Mouse (Mus musculus) embryonic facial prominence, embryonic 15.5 days (tissue): Measurements from ENCODE around the gene Olfr609. TPM values are rescaled to one million over a fixed set of nuclear protein-coding genes. Genes with fewer than 3 reads are reported as not detected.
"Not testable (repeated sequence)": the region's sequence is repeated elsewhere in the genome, so short reads cannot be mapped to it uniquely, and the experiment has no call there.

Experiments used
- ATAC-seq: fragments of 200-750 bp; cut with Nextera tagmentation; 2 replicates; pipeline ENCODE4 v1.8.0; 2017; ENCODE audit warnings: low read depth, moderate TSS enrichment; ENCODE audit not compliant: insufficient number of reproducible peaks, low FRiP score, low TSS enrichment
- H3K27ac ChIP-seq: fragments of 300-500 bp; sonication (generic); replicated peaks from 2 replicates; pipeline ENCODE4 v1.5.1; 2015; ENCODE audit warnings: mild to moderate bottlenecking, inconsistent platforms
- H3K27me3 ChIP-seq: fragments of 300-500 bp; sonication (generic); 2 replicates; pipeline ENCODE4 v1.6.1; 2015; ENCODE audit warnings: inconsistent platforms
- H3K36me3 ChIP-seq: fragments of 300-500 bp; sonication (generic); 2 replicates; pipeline ENCODE4 v1.6.1; 2015; ENCODE audit warnings: mild to moderate bottlenecking, inconsistent platforms
- H3K4me1 ChIP-seq: fragments of 300-500 bp; sonication (generic); 2 replicates; pipeline ENCODE4 v1.6.1; 2015; ENCODE audit warnings: inconsistent platforms
- H3K4me2 ChIP-seq: fragments of 300-500 bp; sonication (generic); replicated peaks from 2 replicates; pipeline ENCODE4 v1.6.1; 2015; ENCODE audit warnings: mild to moderate bottlenecking, inconsistent platforms
- H3K4me3 ChIP-seq: fragments of 300-500 bp; sonication (generic); replicated peaks from 2 replicates; pipeline ENCODE4 v1.5.1; 2015; ENCODE audit warnings: mild to moderate bottlenecking, inconsistent platforms
- H3K9ac ChIP-seq: fragments of 300-500 bp; sonication (generic); 2 replicates; pipeline ENCODE4 v1.6.1; 2015; ENCODE audit warnings: inconsistent platforms
- H3K9me3 ChIP-seq: fragments of 300-500 bp; sonication (generic); replicated peaks from 2 replicates; pipeline ENCODE4 v1.6.1; 2016; ENCODE audit warnings: inconsistent platforms
- WGBS: fragments of 180-500 bp; shearing (Covaris S2); methylation state at CpG from one replicate; pipeline ENCODE4 v1.1.7; 2015; 5-methylcytosine and 5-hydroxymethylcytosine counted together
- polyA plus RNA-seq: library from polyadenylated mRNA; unstranded; fragments of >200 nt; fragmentation: Nextera tagmentation; extraction: Ambion mirVana; gene quantifications from 2 replicates; pipeline ENCODE4 v1.2.1, GENCODE M21; 2015

The Olfr609 gene
- polyA plus RNA-seq = not detected in 2 replicates

DNA sequence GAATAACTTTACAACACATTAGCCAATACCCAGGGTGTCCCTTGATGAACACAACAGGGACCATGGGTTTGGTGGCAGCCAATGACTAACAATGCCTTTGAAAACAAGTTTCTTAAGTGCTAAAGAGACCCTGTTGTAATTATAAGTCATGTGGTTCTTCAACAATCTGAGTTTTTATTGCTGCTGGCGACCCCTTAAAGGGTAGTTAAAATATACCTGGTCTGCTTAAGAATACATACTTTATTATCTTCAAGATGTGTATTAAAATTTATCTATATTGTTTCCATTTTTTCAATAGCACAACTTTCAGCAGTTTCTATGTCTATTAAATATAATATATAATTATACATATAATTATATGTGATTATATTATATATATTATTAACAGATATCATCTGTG lies at the start of gene Olfr609:
Olfr609 (minus strand) TSS at position 101 of the 400 bp plus-strand sequence.
- H3K27ac ChIP-seq = no peak within 1 kb of the TSS
- H3K36me3 ChIP-seq = no peaks in the 10 kb centered on the region
- H3K27me3 ChIP-seq = no peaks in the 10 kb centered on the region
- no peak within 1 kb of the TSS for H3K4me3 ChIP-seq
- H3K4me1 ChIP-seq = no peaks in the 10 kb centered on the region
- no peak within 1 kb of the TSS for H3K4me2 ChIP-seq
- H3K9me3 ChIP-seq = no peaks in the 10 kb centered on the region
- no peak for ATAC-seq
- no peak within 1 kb of the TSS for H3K9ac ChIP-seq
- WGBS = 49% methylated on average over 1 of the region's 1 CpGs

DNA sequence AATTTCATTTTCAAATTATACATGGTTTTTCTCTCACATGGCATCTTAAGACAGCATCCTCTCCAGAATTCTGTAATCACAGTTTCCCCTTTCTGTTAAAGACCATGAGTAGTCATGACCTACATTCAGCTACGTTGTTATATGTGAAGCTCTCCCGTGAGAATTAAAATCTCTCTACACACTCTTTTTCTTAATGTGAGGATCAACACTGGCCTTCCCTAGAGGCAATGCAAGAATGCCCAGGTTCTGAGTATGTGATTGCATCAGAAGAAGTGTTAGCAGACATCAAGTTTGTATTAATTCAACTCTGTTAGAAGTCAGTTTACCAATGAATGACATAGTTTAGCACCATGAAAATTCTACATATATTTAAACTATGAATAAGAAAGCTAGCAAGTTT lies 44.8 kb upstream of the Olfr609 start, which contains the start of gene Olfr612:
Olfr612 (minus strand) TSS at position 101 of the 400 bp plus-strand sequence.
- H3K4me2 ChIP-seq, H3K27me3 ChIP-seq, H3K27ac ChIP-seq, H3K9ac ChIP-seq, ATAC-seq, H3K4me3 ChIP-seq, H3K9me3 ChIP-seq, H3K4me1 ChIP-seq, H3K36me3 ChIP-seq: not testable (repeated sequence)
- WGBS = 76% methylated on average over 2 of the region's 2 CpGs

DNA sequence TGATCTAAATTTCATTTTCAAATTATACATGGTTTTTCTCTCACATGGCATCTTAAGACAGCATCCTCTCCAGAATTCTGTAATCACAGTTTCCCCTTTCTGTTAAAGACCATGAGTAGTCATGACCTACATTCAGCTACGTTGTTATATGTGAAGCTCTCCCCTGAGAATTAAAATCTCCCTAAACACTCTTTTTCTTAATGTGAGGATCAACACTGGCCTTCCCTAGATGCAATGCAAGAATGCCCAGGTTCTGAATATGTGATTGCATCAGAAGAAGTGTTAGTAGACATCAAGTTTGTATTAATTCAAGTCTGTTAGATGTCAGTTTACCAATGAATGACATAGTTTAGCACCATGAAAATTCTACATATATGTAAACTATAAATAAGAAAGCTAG lies 22.9 kb upstream of the Olfr609 start, which contains the start of gene Olfr611:
Olfr611 (minus strand) TSS at position 101 of the 400 bp plus-strand sequence.
- H3K27me3 ChIP-seq, H3K4me2 ChIP-seq, H3K9me3 ChIP-seq, H3K36me3 ChIP-seq, H3K9ac ChIP-seq, H3K4me1 ChIP-seq, H3K27ac ChIP-seq, ATAC-seq, H3K4me3 ChIP-seq: not testable (repeated sequence)
- WGBS = 78% methylated on average over 1 of the region's 1 CpGs

DNA sequence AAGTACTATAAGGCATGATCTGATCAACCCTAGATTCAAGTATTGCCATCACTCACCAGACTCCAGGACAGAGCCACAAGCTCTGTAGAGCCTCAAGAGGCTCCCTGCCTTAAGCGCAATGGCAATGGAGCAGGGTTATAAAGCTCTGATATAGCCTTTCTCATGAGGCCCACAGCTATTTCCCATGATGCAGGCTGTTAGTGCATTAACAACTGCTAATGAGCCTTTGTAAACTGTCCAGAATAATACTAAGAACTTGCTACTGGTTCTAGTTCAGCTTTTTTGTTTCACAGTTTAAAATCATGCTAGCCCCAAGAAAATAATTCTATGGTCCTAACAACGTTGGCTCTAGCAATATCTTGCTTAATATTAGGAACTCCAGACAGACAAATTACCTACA lies 14.2 kb upstream of the Olfr609 start, which contains the start of gene Olfr610:
Olfr610 (minus strand) TSS at position 101 of the 400 bp plus-strand sequence.
- H3K9me3 ChIP-seq = no peaks in the 10 kb centered on the region
- H3K9ac ChIP-seq = no peak within 1 kb of the TSS
- H3K4me2 ChIP-seq = no peak within 1 kb of the TSS
- H3K36me3 ChIP-seq = no peaks in the 10 kb centered on the region
- no peak for ATAC-seq
- WGBS = 86% methylated on average over 2 of the region's 2 CpGs
- no peaks in the 10 kb centered on the region for H3K4me1 ChIP-seq
- H3K27me3 ChIP-seq = no peaks in the 10 kb centered on the region
- no peak within 1 kb of the TSS for H3K27ac ChIP-seq
- H3K4me3 ChIP-seq = no peak within 1 kb of the TSS

DNA sequence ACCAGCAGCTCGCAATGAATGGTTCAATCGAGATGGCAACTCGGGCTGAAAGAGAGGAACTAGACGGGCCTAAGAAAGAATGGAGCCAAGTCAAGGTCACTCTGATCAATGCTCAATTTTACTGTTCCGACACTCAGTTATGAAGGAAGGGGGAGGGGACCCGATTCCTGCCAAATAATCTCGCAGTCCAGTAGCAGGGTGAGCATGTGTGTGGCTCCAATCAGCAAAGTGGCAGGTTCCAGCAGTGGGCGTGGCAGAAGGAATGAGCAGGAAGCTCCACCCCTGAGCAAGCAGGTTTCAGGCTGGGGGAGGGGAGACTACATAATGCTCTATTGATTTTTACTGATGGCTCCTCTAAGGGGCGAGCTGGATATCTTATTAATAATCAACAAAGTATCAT lies 20.8 kb downstream of the Olfr609 start:
- not testable (repeated sequence) for ATAC-seq, H3K9ac ChIP-seq, H3K27me3 ChIP-seq, H3K4me1 ChIP-seq, H3K9me3 ChIP-seq, H3K4me2 ChIP-seq, H3K4me3 ChIP-seq, H3K36me3 ChIP-seq, H3K27ac ChIP-seq
- WGBS = 86% methylated on average over 9 of the region's 9 CpGs

DNA sequence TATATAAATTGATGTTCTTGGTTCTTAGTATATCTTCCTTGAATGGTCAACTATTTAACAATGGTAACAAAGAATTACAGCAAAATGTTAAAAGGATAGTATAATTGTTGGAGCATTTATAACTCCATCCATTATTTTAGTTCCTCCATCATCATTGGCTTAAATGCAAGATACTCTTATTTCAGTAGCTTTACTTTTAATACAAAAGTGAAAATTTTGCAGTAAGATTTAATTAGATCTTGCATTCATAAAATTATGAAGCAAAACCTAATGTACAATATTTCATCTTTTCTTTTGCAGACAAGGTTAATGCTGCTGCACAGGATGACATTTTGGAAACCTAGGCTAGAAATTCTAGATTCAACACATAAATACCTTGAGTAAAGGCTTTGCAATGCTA lies 28.3 kb downstream of the Olfr609 start, which contains the start of gene Olfr608:
Olfr608 (plus strand) TSS at position 301 of the 400 bp plus-strand sequence.
- Histone ChIP-seq H3K9ac (no peak within 1 kb of the TSS), H3K27ac (no peak within 1 kb of the TSS), H3K36me3 (no peaks in the 10 kb centered on the region), H3K27me3 (no peaks in the 10 kb centered on the region), H3K9me3 (no peaks in the 10 kb centered on the region), H3K4me3 (no peak within 1 kb of the TSS), H3K4me2 (no peak within 1 kb of the TSS), H3K4me1 (no peaks in the 10 kb centered on the region)
- no peak for ATAC-seq

DNA sequence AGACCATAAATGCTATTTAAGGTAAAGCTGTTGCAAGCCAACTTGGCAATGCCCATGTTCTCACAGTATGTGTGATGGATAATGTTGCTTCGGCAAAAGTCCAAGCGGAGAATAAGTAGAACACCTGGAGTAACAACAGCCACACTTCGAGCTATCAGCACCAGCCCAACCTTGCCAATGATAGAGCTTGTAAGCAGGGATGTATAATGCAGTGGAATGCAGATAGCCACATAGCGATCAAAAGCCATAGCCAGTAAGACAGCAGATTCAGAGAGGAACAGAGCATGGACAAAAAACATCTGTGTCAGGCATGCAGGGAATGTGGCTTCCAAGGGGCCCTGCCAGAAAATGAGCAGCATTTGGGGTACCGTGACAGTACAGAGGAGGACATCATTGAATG lies 37.3 kb downstream of the Olfr609 start:
- H3K27me3 ChIP-seq = no peaks in the 10 kb centered on the region
- H3K36me3 ChIP-seq = no peaks in the 10 kb centered on the region
- H3K9me3 ChIP-seq = no peaks in the 10 kb centered on the region
- H3K4me2 ChIP-seq = no peak overlapping the region
- no peak for ATAC-seq
- no peak overlapping the region for H3K4me3 ChIP-seq
- 84% methylated on average over 5 of the region's 5 CpGs for WGBS
- H3K9ac ChIP-seq = no peak overlapping the region
- H3K27ac ChIP-seq = no peak overlapping the region
- no peaks in the 10 kb centered on the region for H3K4me1 ChIP-seq

DNA sequence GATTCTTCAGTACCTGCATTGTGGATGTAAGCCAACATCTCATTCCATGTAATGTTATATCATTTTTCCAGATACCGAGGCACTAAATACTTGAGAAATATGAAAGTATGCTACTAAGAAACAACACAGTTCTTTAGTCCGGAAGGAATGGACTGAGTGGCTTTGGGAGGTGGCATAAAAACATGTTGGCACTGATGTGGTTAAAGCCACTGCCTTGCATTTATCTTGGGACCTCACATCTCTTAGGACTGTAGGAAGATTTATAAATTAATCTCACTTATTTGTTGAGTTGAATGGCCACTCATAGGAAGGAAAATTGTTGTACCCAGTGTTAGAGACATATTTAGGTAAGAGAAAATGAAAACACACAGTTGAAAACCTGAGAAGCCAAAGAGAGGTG lies 49.1 kb downstream of the Olfr609 start, which contains the start of gene Olfr606:
Olfr606 (plus strand) TSS at position 301 of the 400 bp plus-strand sequence.
- WGBS = 85% methylated on average over 2 of the region's 2 CpGs
- Histone ChIP-seq H3K9me3 (no peaks in the 10 kb centered on the region), H3K27me3 (no peaks in the 10 kb centered on the region), H3K4me3 (no peak within 1 kb of the TSS), H3K36me3 (no peaks in the 10 kb centered on the region), H3K4me2 (no peak within 1 kb of the TSS), H3K4me1 (no peaks in the 10 kb centered on the region), H3K9ac (no peak within 1 kb of the TSS), H3K27ac (no peak within 1 kb of the TSS)
- ATAC-seq = no peak

DNA sequence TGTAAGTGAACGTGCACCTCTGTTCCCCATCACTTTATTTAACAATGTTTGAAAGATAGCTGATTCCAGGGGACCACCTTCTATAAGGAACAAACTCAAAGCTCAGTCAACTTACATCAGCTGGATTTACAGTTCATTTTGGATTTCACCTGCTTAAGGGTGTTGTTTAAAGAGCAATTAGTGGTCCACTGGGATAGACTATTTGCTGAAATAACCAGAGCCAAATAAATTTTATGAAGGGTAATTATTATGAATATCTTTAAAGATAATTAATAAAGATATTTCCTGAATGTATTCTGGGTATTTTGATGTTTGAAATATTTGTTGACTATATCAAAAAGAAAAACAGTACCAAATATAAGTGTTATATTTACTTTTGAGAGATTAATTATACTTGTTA lies 52.5 kb downstream of the Olfr609 start, which contains the start of gene Olfr605:
Olfr605 (minus strand) TSS at position 101 of the 400 bp plus-strand sequence.
- Histone ChIP-seq H3K4me2 (no peak within 1 kb of the TSS), H3K36me3 (no peaks in the 10 kb centered on the region), H3K27me3 (no peaks in the 10 kb centered on the region), H3K9ac (no peak within 1 kb of the TSS), H3K4me3 (no peak within 1 kb of the TSS), H3K4me1 (no peaks in the 10 kb centered on the region), H3K9me3 (no peaks in the 10 kb centered on the region), H3K27ac (no peak within 1 kb of the TSS)
- 79% methylated on average over 1 of the region's 1 CpGs for WGBS
- no peak for ATAC-seq

Other genes with a start within 250 kb of the Olfr609 start
- gene Usp17ld, start 245.6 kb downstream of the Olfr609 start, polyA plus RNA-seq = not detected in 2 replicates
- not detected in 2 replicates for gene Olfr596, start 192.4 kb downstream of the Olfr609 start, polyA plus RNA-seq
- gene Olfr597, start 181.7 kb downstream of the Olfr609 start, polyA plus RNA-seq = 0.15 TPM in 1 of 2 replicates, not detected in the other
- 0.12 and 0.55 TPM in 2 replicates for gene Olfr598, start 174.5 kb downstream of the Olfr609 start, polyA plus RNA-seq
- not detected in 2 replicates for gene Olfr599, start 162.1 kb downstream of the Olfr609 start, polyA plus RNA-seq
- gene Olfr600, start 148.4 kb downstream of the Olfr609 start, polyA plus RNA-seq = not detected in 2 replicates
- 0.22 and 0.43 TPM in 2 replicates for gene Olfr601, start 135.4 kb downstream of the Olfr609 start, polyA plus RNA-seq
- not detected in 2 replicates for gene Olfr603, start 111.9 kb downstream of the Olfr609 start, polyA plus RNA-seq
- gene Usp17lc, start 83.0 kb downstream of the Olfr609 start, polyA plus RNA-seq = not detected in 2 replicates
- not detected in 2 replicates for gene Olfr605, start 52.6 kb downstream of the Olfr609 start, polyA plus RNA-seq
- gene Olfr606, start 49.0 kb downstream of the Olfr609 start, polyA plus RNA-seq = 0.16 TPM in 1 of 2 replicates, not detected in the other
- 0.18 TPM in 1 of 2 replicates, not detected in the other for gene Olfr607, start 33.9 kb downstream of the Olfr609 start, polyA plus RNA-seq
- 0.14 and 0.25 TPM in 2 replicates for gene Olfr608, start 28.2 kb downstream of the Olfr609 start, polyA plus RNA-seq
- 0.28 TPM in 1 of 2 replicates, not detected in the other for gene Olfr610, start 14.1 kb upstream of the Olfr609 start, polyA plus RNA-seq
- gene Olfr611, start 22.8 kb upstream of the Olfr609 start, polyA plus RNA-seq = not detected in 2 replicates
- 0.26 and 0.27 TPM in 2 replicates for gene Olfr612, start 44.7 kb upstream of the Olfr609 start, polyA plus RNA-seq
- 0.08 and 0.11 TPM in 2 replicates for gene Olfr613, start 50.0 kb upstream of the Olfr609 start, polyA plus RNA-seq
- 0.25 and 0.29 TPM in 2 replicates for gene Olfr615, start 58.0 kb upstream of the Olfr609 start, polyA plus RNA-seq
- 0.11 TPM in 2 replicates for gene Olfr616, start 71.1 kb upstream of the Olfr609 start, polyA plus RNA-seq
- not detected in 2 replicates for gene Olfr617, start 75.0 kb upstream of the Olfr609 start, polyA plus RNA-seq
- gene Olfr618, start 92.0 kb upstream of the Olfr609 start, polyA plus RNA-seq = 0.07 TPM in 1 of 2 replicates, not detected in the other
- gene Olfr619, start 102.5 kb upstream of the Olfr609 start, polyA plus RNA-seq = 0.20 TPM in 1 of 2 replicates, not detected in the other
- 0.21 and 0.24 TPM in 2 replicates for gene Olfr620, start 114.5 kb upstream of the Olfr609 start, polyA plus RNA-seq
- gene Olfr622, start 144.6 kb upstream of the Olfr609 start, polyA plus RNA-seq = 0.29 and 0.68 TPM in 2 replicates
- not detected in 2 replicates for gene Olfr623, start 165.6 kb upstream of the Olfr609 start, polyA plus RNA-seq
- gene Olfr624, start 173.1 kb upstream of the Olfr609 start, polyA plus RNA-seq = 0.04 and 0.07 TPM in 2 replicates
- gene Olfr625-ps1, start 184.7 kb upstream of the Olfr609 start, polyA plus RNA-seq = not detected in 2 replicates
- 0.17 TPM in 1 of 2 replicates, not detected in the other for gene Olfr243, start 216.6 kb upstream of the Olfr609 start, polyA plus RNA-seq
- not detected in 2 replicates for gene Olfr628, start 232.3 kb upstream of the Olfr609 start, polyA plus RNA-seq
- 0.09 TPM in 1 of 2 replicates, not detected in the other for gene Olfr629, start 246.9 kb upstream of the Olfr609 start, polyA plus RNA-seq